Mouse (Mus musculus) urinary bladder, postnatal 10 days (tissue): ENCODE data around the gene Scn10a.

Experiments used
- DNase-seq: peaks from one replicate; pipeline ENCODE4 v3.0.0; 2022; ENCODE audit warnings: low spot score

Scn10a gene

GRCm38 (mm10) chr9:119575732-119576131 lies 143.4 kb downstream of the Scn10a start:
- DNase-seq = no peak

GRCm38 (mm10) chr9:119574366-119574765 lies 144.8 kb downstream of the Scn10a start:
- DNase-seq = no peak

- no peak for DNase-seq
Measured at GRCm38 (mm10) chr9:119573009-119573408, 146.1 kb downstream of the Scn10a start.

GRCm38 (mm10) chr9:119571411-119571888 lies 147.7 kb downstream of the Scn10a start:
- no peak for DNase-seq

GRCm38 (mm10) chr9:119570652-119571051 lies 148.5 kb downstream of the Scn10a start:
- DNase-seq = no peak

- no peak for DNase-seq
Measured at GRCm38 (mm10) chr9:119568732-119569131, 150.4 kb downstream of the Scn10a start.

GRCm38 (mm10) chr9:119567800-119568199 lies 151.3 kb downstream of the Scn10a start:
- DNase-seq = no peak

- DNase-seq = no peak
Measured at GRCm38 (mm10) chr9:119566214-119566613, 152.9 kb downstream of the Scn10a start.

- DNase-seq = no peak
Measured at GRCm38 (mm10) chr9:119564803-119565202, 154.3 kb downstream of the Scn10a start.

- DNase-seq = no peak
Measured at GRCm38 (mm10) chr9:119563617-119564016, 155.5 kb downstream of the Scn10a start.

GRCm38 (mm10) chr9:119562256-119562655 lies 156.9 kb downstream of the Scn10a start:
- no peak for DNase-seq

GRCm38 (mm10) chr9:119561746-119562145 lies 157.4 kb downstream of the Scn10a start:
- no peak for DNase-seq

- DNase-seq = no peak
Measured at GRCm38 (mm10) chr9:119559537-119560276, 159.4 kb downstream of the Scn10a start.
